Mouse (Mus musculus): ENCODE measurements around the gene 2310039H08Rik. TPM values are rescaled to one million over a fixed set of nuclear protein-coding genes. Genes with fewer than 3 reads are reported as not detected.
"Not testable (repeated sequence)": the region's sequence is repeated elsewhere in the genome, so short reads cannot be mapped to it uniquely, and the experiment has no call there.

Gene 2310039H08Rik
- polyA plus RNA-seq, 1 experiment from 2014 or later, result 53.4 TPM

DNA sequence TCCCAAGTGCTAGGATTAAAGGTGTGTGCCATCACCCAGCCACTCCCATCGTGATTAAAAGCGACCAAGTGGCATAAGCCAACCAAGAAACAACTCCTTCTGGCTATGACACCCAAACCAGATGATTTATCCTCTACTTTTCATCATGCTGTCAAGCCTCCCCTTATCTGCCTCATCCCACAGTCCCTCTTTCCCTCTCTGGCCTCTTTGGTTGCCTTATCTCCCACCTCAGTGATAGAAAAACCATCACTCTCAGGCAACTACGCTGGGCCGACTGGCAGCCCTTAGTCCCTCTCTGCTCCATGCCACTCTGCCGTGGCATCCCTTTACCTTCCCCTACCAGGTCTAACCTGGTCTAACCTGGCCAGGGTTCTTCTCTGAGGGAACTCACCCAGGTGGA, 14.5 kb downstream of the 2310039H08Rik start:
- H3K27me3 ChIP-seq, result no peaks in the 10 kb centered on the region
- WGBS, result 95% methylated on average over 5 of the region's 5 CpGs
- ATAC-seq, result no peak

DNA sequence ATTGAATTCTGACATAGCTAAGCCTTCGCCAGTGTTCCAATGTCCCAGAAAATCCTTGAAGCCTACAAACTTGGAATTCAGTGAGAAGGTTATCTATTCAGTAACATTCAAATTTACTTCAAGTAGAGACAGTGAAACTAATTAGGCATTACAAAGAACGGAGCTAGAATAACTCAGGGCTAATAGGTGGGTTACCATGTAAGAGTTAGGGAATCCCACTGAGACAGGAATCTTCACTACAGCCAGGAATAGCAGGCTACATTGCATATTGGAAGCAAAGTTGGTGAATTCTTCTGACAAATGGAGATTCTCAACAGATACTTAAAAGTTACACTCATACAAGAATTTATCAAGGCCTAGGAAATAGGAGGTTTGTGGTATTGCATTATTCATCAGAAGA, 15.5 kb downstream of the 2310039H08Rik start:
- not testable (repeated sequence) for H3K4me2 ChIP-seq (replicated peaks); H3K9ac ChIP-seq (replicated peaks); H3K4me1 ChIP-seq (replicated peaks); H3K36me3 ChIP-seq; H3K27me3 ChIP-seq; ATAC-seq; H3K9me3 ChIP-seq; H3K27ac ChIP-seq; H3K4me3 ChIP-seq (replicated peaks)
- WGBS, result 63% methylated on average over 2 of the region's 2 CpGs

More for the DNA sequence above, 14.5 kb downstream of the 2310039H08Rik start:
- H3K9me3 ChIP-seq, result no peaks in the 10 kb centered on the region
- H3K4me3 ChIP-seq (replicated peaks), result no peak overlapping the region
- no peaks in the 10 kb centered on the region for H3K4me1 ChIP-seq (replicated peaks)
- no peak overlapping the region for H3K9ac ChIP-seq (replicated peaks)
- H3K4me2 ChIP-seq (replicated peaks), result no peak overlapping the region
- no peaks in the 10 kb centered on the region for H3K36me3 ChIP-seq
- H3K27ac ChIP-seq, result no peak overlapping the region

DNA sequence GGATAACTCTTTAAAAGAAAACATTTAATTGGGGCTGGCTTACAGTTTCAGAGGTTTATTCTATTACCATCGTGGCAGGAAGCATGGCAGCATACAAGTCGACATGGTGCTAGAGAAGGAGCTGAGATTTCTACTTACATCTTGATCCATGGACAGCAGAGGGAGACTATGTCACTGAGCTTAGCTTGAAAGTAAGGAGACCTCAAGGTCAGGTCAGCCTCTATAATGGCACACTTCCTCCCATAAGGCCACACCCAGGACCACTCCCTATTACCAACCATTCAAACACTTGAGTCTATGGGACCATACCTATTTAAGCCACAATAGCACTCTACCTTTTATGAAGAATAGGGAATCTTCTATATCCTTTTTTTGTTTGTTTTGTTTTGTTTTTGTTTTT, 20.5 kb downstream of the 2310039H08Rik start:
- Histone ChIP-seq H3K9me3 (no peaks in the 10 kb centered on the region), H3K4me1 (replicated peaks) (0 out of 2 replicates have a peak, but pooled peaks cover 4% of the 10 kb centered on the region), H3K27me3 (no peaks in the 10 kb centered on the region), H3K9ac (replicated peaks) (no peak overlapping the region), H3K4me3 (replicated peaks) (no peak overlapping the region), H3K27ac (no peak overlapping the region), H3K4me2 (replicated peaks) (no peak overlapping the region), H3K36me3 (no peaks in the 10 kb centered on the region)
- ATAC-seq, result no peak
- 87% methylated on average over 2 of the region's 2 CpGs for WGBS

DNA sequence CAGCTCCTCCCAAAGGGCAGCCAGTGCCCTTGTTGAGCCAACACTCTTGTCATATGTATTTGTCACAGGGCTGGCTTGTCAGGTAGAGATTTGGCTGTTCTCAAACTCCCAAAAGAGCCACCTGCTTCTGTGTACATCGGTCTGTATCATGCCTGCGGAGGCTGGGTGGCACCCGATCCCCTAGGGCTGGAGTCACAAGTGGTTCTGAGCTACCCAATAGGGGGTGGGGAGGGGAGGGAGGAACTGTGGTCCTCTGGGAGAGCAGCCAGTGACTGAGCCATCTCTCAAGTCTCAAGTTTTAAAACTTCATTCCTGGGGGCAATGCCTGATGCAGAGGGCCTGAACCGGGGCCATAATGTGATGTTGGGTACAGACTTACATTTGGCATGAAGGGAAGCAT, 24.3 kb downstream of the 2310039H08Rik start:
- no peak overlapping the region for H3K4me3 ChIP-seq (replicated peaks)
- H3K9me3 ChIP-seq, result no peaks in the 10 kb centered on the region
- no peak overlapping the region for H3K4me2 ChIP-seq (replicated peaks)
- ATAC-seq, result no peak
- no peak overlapping the region for H3K27ac ChIP-seq
- peaks cover 30% of the 10 kb centered on the region for H3K36me3 ChIP-seq
- no peaks in the 10 kb centered on the region for H3K27me3 ChIP-seq
- 89% methylated on average over 4 of the region's 4 CpGs for WGBS
- H3K4me1 ChIP-seq (replicated peaks), result 0 out of 2 replicates have a peak, but pooled peaks cover 4% of the 10 kb centered on the region
- H3K9ac ChIP-seq (replicated peaks), result no peak overlapping the region

DNA sequence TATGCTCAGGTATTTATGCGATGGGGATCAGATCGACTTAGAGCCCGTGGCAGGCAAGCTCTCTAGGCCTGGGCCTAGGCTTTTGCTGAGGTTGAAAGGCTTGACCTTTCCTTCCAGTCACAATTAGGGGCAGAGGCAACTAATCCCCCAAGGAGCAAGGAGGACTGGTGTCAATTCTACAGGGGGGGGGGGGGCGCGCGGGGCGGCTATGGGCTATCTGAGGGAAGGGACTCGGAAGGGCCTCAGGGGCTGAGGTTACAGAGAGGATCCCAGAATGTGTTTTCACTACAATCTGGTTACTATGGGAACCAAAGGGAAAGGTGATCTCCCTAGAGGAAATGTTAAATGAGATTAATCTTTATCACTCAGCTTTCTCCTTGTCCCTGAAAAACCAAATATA, 25.0 kb downstream of the 2310039H08Rik start:
- Histone ChIP-seq H3K36me3 (peaks cover 37% of the 10 kb centered on the region), H3K4me2 (replicated peaks) (no peak overlapping the region), H3K27ac (no peak overlapping the region; the same call in 1 of the 2 replicates), H3K9ac (replicated peaks) (no peak overlapping the region), H3K27me3 (no peaks in the 10 kb centered on the region), H3K4me1 (replicated peaks) (0 out of 2 replicates have a peak, but pooled peaks cover 4% of the 10 kb centered on the region), H3K9me3 (no peaks in the 10 kb centered on the region), H3K4me3 (replicated peaks) (no peak overlapping the region)
- WGBS, result 29% methylated on average over 4 of the region's 8 CpGs
- ATAC-seq, result no peak

DNA sequence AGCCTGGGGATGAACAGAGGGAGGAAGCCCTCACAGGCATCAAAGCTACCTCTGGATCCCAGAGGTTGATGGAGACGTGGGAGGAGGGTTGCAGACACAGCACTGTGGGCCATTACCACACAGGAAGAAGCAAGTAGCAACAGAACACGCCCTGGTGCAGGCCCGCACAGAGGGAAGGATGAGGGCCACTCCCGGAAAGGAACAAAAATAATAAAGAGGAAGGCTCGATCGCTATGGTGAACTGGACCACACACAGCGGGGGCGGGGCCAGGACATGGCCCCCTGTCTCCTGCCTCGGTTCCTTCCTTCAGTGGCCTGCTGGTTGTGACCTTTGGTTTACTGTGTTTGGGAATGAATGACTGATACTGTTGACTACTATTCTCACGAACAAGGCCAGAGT, 27.2 kb downstream of the 2310039H08Rik start:
- H3K9me3 ChIP-seq, result no peaks in the 10 kb centered on the region
- no peak overlapping the region for H3K9ac ChIP-seq (replicated peaks)
- no peak overlapping the region for H3K4me2 ChIP-seq (replicated peaks)
- no peaks in the 10 kb centered on the region for H3K27me3 ChIP-seq
- peaks cover 53% of the 10 kb centered on the region for H3K36me3 ChIP-seq
- no peak overlapping the region for H3K27ac ChIP-seq
- 0 out of 2 replicates have a peak, but pooled peaks cover 4% of the 10 kb centered on the region for H3K4me1 ChIP-seq (replicated peaks)
- no peak for ATAC-seq
- no peak overlapping the region for H3K4me3 ChIP-seq (replicated peaks)
- 79% methylated on average over 10 of the region's 10 CpGs for WGBS

DNA sequence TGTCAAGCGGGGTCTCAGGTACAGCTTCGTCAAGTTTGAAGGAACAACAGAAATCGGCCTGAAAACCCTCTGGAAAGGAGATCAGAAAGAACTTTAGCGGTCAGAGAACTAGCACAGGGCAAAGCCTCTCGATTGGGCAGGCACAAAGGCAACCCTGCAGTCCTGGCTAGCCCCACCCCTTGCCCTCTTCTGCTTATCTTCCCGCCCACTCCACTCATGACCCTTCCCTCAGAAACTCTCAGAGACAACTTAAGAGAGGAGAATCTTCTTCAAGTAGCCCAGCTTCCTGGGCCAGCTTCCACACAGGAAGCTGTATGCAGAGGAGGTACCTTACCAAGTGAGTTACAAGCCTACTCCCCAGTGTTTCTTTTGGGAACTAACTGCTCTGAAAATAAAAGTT, 29.3 kb downstream of the 2310039H08Rik start:
- Histone ChIP-seq H3K4me3 (replicated peaks) (no peak overlapping the region), H3K9me3 (no peaks in the 10 kb centered on the region), H3K9ac (replicated peaks) (no peak overlapping the region), H3K4me2 (replicated peaks) (no peak overlapping the region), H3K36me3 (peaks cover 68% of the 10 kb centered on the region), H3K27ac (no peak overlapping the region), H3K4me1 (replicated peaks) (0 out of 2 replicates have a peak, but pooled peaks cover 4% of the 10 kb centered on the region), H3K27me3 (no peaks in the 10 kb centered on the region)
- 91% methylated on average over 6 of the region's 6 CpGs for WGBS
- no peak for ATAC-seq

DNA sequence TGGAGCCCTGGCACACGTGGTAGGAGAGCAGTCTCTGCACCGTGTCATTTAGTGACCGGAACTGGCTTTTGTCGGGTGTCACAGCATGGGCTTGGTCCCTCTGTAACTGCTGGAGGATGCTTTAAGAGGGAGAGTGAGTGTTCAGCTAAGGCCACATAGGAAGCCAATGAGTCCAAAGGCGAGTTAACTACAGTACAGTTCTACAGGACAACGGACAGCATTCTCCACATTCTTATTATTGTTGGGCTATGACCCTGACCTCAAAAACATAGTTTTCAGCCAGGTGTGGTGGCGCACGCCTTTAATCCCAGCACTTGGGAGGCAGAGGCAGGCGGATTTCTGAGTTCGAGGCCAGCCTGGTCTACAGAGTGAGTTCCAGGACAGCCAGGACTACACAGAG, 35.9 kb downstream of the 2310039H08Rik start:
- no peaks in the 10 kb centered on the region for H3K4me1 ChIP-seq (replicated peaks)
- H3K9me3 ChIP-seq, result no peaks in the 10 kb centered on the region
- ATAC-seq, result no peak
- no peak overlapping the region for H3K4me3 ChIP-seq (replicated peaks)
- no peaks in the 10 kb centered on the region for H3K27me3 ChIP-seq
- no peak overlapping the region for H3K4me2 ChIP-seq (replicated peaks)
- H3K27ac ChIP-seq, result no peak overlapping the region
- H3K9ac ChIP-seq (replicated peaks), result no peak overlapping the region
- peaks cover 82% of the 10 kb centered on the region for H3K36me3 ChIP-seq
- WGBS, result 92% methylated on average over 10 of the region's 10 CpGs

DNA sequence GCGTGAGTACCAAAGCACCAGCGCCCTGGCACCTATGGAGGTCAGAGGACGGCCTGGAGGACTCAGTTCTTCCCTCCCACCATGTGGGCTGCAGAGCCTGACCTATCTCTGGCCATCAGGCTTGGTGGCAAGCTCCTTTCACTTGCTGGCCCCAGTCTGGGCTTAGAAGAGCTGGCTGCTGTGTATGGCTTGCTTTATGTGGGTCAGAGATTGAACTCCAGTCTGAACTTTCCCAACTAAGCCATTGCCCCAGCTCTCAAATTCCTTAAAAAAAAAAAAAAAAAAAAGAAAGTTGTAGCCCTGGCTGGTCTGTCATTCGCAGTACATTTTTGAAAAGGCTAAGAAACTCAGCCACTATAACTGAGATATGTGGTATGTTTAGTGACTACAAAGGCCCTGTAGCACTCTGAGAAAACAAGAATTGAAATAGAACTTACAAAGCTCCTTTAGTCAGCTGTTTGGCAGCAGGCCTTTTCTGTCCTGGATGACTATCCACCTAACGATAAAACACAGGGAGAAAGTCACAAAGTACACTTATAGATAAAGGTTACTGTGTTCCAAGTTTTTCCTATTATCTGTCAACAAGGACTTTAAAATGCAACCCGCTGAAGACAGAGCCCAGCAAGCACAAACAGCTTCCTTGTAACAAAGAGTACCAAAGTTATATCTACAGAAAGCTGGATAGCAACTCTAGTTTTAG, 36.8 kb downstream of the 2310039H08Rik start:
- Histone ChIP-seq H3K4me2 (replicated peaks) (no peak overlapping the region), H3K27me3 (no peaks in the 10 kb centered on the region), H3K36me3 (peaks cover 81% of the 10 kb centered on the region), H3K27ac (no peak overlapping the region), H3K9me3 (no peaks in the 10 kb centered on the region), H3K4me3 (replicated peaks) (no peak overlapping the region), H3K4me1 (replicated peaks) (no peaks in the 10 kb centered on the region), H3K9ac (replicated peaks) (no peak overlapping the region)
- no peak for ATAC-seq
- WGBS, result 91% methylated on average over 6 of the region's 6 CpGs

DNA sequence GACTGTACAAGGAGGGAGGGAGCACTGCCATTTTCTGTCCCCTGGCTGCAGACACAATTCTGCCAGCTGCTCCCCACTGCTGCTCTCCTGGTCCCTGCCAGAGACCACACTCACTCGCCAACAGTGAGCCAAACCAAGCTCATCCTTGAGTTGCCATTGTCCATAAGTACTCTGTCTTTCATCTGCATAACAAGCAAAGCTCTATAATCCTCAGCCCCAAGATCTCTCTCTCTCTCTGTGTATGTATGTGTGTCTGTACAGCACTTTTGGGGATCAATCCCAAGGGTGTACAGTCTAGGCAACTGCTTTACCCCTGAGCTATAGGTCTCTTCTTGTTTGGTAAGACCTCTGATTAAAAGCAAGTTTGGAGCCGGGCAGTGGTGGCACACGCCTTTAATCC, 38.2 kb downstream of the 2310039H08Rik start:
- Histone ChIP-seq H3K9me3 (no peaks in the 10 kb centered on the region), H3K36me3 (peaks cover 81% of the 10 kb centered on the region), H3K27me3 (no peaks in the 10 kb centered on the region), H3K4me1 (replicated peaks) (no peaks in the 10 kb centered on the region), H3K9ac (replicated peaks) (no peak overlapping the region), H3K4me3 (replicated peaks) (no peak overlapping the region), H3K27ac (no peak overlapping the region), H3K4me2 (replicated peaks) (no peak overlapping the region)
- 73% methylated on average over 3 of the region's 3 CpGs for WGBS
- ATAC-seq, result no peak

DNA sequence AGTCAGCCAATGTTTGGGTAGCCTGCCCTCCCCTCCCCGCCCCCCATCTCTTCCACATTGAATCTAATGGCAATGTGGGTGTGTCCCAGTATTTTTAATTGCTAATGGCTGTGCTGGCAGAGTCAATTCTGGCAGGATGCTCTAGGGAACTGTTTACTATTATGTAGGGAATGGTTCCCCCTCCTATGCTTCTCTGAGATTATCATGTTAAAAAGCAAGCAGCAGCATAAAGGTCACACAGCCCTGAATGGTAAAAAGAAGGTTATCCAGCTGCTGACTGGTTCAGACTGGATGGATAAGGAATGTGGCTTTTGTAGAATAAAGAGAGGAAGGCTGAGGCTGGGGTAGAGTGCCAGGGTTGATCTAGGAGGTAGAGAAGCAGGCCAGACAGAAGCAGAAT, 40.0 kb downstream of the 2310039H08Rik start:
- Histone ChIP-seq H3K4me1 (replicated peaks) (no peaks in the 10 kb centered on the region), H3K36me3 (peaks cover 71% of the 10 kb centered on the region), H3K27me3 (no peaks in the 10 kb centered on the region), H3K4me3 (replicated peaks) (no peak overlapping the region), H3K4me2 (replicated peaks) (no peak overlapping the region), H3K27ac (no peak overlapping the region), H3K9me3 (no peaks in the 10 kb centered on the region), H3K9ac (replicated peaks) (no peak overlapping the region)
- ATAC-seq, result no peak
- WGBS, result 94% methylated on average over 1 of the region's 1 CpGs

DNA sequence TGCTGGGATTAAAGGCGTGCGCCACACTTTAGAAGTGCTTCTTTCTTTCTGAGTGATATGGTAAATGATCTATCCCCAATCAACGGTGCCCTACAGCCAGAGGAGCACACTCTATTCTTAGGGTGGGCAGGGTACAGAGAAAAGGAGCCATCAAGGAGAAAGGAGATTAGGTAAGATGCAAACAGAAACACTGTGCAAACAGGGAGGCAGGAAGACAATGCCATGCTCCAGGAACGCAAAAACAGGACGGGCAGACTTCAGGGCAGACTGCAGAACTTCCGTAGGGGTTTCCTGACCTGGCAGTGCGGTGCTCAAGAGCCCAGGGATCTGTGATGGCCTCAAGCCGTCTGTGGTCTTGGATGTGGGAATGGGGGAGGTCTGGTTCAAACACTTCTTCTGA, 41.2 kb downstream of the 2310039H08Rik start:
- ATAC-seq, result no peak

DNA sequence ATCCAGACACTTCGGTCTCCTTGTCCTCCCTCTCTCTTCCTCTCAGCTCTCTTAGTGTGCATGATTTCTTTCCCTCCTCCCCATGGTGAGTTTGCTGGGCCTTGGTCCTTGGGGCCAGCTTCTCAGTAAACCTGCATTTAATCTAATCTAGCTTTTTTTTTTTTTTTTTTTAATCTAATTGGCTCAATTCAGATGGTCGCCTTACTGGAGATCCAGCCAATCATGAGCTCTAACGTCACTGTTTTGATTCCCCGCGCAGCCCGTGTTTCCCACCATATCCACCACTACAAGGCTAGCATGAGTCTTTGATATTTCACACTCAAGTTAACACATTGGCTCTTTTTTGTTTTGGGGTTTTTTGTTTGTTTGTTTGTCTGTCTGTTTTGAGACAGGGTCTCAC, 42.1 kb downstream of the 2310039H08Rik start:
- Histone ChIP-seq H3K9me3 (no peaks in the 10 kb centered on the region), H3K27me3 (no peaks in the 10 kb centered on the region), H3K36me3 (peaks cover 71% of the 10 kb centered on the region), H3K4me1 (replicated peaks) (no peaks in the 10 kb centered on the region), H3K4me2 (replicated peaks) (no peak overlapping the region), H3K9ac (replicated peaks) (no peak overlapping the region), H3K27ac (no peak overlapping the region), H3K4me3 (replicated peaks) (no peak overlapping the region)
- no peak for ATAC-seq
- WGBS, result 93% methylated on average over 6 of the region's 6 CpGs

More for the DNA sequence above, 41.2 kb downstream of the 2310039H08Rik start:
- Histone ChIP-seq H3K36me3 (peaks cover 70% of the 10 kb centered on the region), H3K9ac (replicated peaks) (no peak overlapping the region), H3K4me1 (replicated peaks) (no peaks in the 10 kb centered on the region), H3K9me3 (no peaks in the 10 kb centered on the region), H3K27me3 (no peaks in the 10 kb centered on the region), H3K4me3 (replicated peaks) (no peak overlapping the region), H3K4me2 (replicated peaks) (no peak overlapping the region), H3K27ac (no peak overlapping the region)
- WGBS, result 86% methylated on average over 8 of the region's 8 CpGs
